Mouse (Mus musculus) neural tube, embryonic 15.5 days (tissue): ENCODE data around the gene Rbm14. TPM values are rescaled to one million over a fixed set of nuclear protein-coding genes. Genes with fewer than 3 reads are reported as not detected.
"Not testable (repeated sequence)": the region's sequence is repeated elsewhere in the genome, so short reads cannot be mapped to it uniquely, and the experiment has no call there.

Source experiments
- ATAC-seq: fragments of 200-750 bp; cut with Nextera tagmentation; 2 replicates; pipeline ENCODE4 v1.8.0; 2017; ENCODE audit warnings: mild to moderate bottlenecking, moderate TSS enrichment, moderate library complexity; ENCODE audit not compliant: low FRiP score
- H3K27ac ChIP-seq: fragments of 300-500 bp; sonication (generic); replicated peaks from 2 replicates; pipeline ENCODE4 v1.5.1; 2015; ENCODE audit warnings: mild to moderate bottlenecking, inconsistent platforms
- H3K27me3 ChIP-seq: fragments of 300-500 bp; sonication (generic); replicated peaks from 2 replicates; pipeline ENCODE4 v1.6.1; 2015; ENCODE audit warnings: inconsistent platforms
- H3K36me3 ChIP-seq: fragments of 300-500 bp; sonication (generic); 2 replicates; pipeline ENCODE4 v1.6.1; 2015; ENCODE audit warnings: inconsistent platforms
- H3K4me1 ChIP-seq: fragments of 300-500 bp; sonication (generic); 2 replicates; pipeline ENCODE4 v1.6.1; 2015; ENCODE audit warnings: inconsistent platforms
- H3K4me2 ChIP-seq: fragments of 300-500 bp; sonication (generic); 2 replicates; pipeline ENCODE4 v1.6.1; 2015; ENCODE audit warnings: inconsistent platforms, mild to moderate bottlenecking, moderate library complexity
- H3K4me3 ChIP-seq: fragments of 300-500 bp; sonication (generic); replicated peaks from 2 replicates; pipeline ENCODE4 v1.5.1; 2015; ENCODE audit warnings: mild to moderate bottlenecking, inconsistent platforms
- H3K9ac ChIP-seq: fragments of 300-500 bp; sonication (generic); replicated peaks from 2 replicates; pipeline ENCODE4 v1.6.1; 2015; ENCODE audit warnings: mild to moderate bottlenecking, inconsistent platforms
- H3K9me3 ChIP-seq: fragments of 300-500 bp; sonication (generic); replicated peaks from 2 replicates; pipeline ENCODE4 v1.6.1; 2016; ENCODE audit warnings: inconsistent platforms
- WGBS: fragments of 180-500 bp; shearing (Covaris S2); methylation state at CpG from one replicate; pipeline ENCODE4 v1.1.7; 2015; ENCODE audit warnings: mixed read lengths; 5-methylcytosine and 5-hydroxymethylcytosine counted together
- polyA plus RNA-seq: library from polyadenylated mRNA; unstranded; fragments of >200 nt; fragmentation: Nextera tagmentation; extraction: Ambion mirVana; gene quantifications from 2 replicates; pipeline ENCODE4 v1.2.1, GENCODE M21; 2015

Rbm14 gene
- polyA plus RNA-seq, 1 experiment from 2014 or later = 55.0 TPM

DNA sequence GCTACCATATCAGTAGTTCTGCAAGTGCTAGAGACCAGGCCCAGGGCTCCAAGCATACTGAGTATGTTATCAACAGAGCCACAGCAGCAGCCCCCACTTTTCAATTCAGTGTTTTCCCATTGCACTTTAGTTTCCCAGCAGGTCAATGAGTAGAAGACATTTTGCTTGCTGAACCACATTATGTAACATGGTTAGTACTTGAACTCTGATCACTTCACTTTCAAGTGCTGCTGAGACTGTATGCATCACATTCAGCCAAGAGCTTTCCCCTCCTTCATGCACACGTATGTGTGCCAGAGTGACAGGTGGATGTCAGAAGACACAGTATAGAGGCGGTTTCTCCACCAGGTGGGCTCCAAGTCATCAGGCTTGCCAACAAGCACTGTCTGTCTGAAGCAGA lies 28.5 kb downstream of the Rbm14 start:
- no peak overlapping the region for H3K4me3 ChIP-seq
- peaks cover 24% of the 10 kb centered on the region for H3K4me1 ChIP-seq
- no peak for ATAC-seq
- H3K9ac ChIP-seq = no peak overlapping the region
- H3K27me3 ChIP-seq = no peaks in the 10 kb centered on the region
- H3K27ac ChIP-seq = no peak overlapping the region
- WGBS = 92% methylated on average over 2 of the region's 2 CpGs
- H3K4me2 ChIP-seq = no peak overlapping the region
- H3K36me3 ChIP-seq = peaks cover 60% of the 10 kb centered on the region
- no peaks in the 10 kb centered on the region for H3K9me3 ChIP-seq

DNA sequence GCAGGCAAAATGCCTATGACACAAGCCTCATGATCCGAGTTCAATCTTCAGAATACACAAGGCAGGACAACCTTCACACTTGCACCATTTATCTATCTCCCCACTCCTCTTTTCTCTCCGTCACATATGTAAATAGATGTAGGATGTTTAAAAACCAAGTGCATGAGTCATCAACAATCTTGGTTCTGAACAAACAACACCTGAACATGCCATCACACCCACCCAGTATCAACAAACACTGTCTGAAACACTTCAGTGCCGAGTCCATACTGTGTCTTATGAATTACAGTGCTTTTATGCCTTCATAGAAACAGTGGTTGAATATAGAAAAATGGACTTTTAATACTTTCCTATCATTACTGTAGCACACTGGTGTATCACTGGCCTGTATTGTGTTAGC lies 38.6 kb downstream of the Rbm14 start:
- no peak for ATAC-seq
- WGBS = 85% methylated on average over 3 of the region's 3 CpGs

DNA sequence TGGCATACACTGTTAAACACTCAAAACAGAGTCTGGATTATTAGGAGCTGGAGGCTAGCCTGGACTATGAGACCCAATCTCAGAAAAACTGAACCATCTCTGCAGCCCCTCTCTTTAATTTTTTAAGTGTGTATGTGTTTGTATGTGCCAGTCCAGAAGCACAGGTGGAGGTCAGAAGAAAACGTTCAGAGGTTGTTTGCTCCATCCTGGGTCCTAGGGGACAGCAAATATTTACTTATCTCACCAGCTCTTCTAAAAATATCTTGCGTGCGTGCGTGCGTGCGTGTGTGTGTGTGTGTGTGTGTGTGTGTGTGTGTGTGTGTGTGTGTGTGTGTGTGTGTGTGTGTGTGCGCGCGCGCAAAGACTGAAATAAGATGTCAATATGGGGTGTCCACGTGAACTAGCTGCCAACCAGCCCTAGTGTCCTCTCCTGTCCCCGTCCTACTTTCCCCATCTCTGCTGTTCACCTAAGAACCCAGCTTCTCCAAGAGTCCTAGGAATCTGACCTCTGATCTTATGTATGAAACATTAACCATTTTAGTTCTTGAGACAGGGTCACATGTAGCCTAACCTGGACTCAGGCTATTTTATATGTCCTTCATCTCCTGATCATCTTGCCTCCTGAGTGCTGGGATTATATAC lies 43.8 kb downstream of the Rbm14 start:
- Histone ChIP-seq H3K4me1 (peaks cover 18% of the 10 kb centered on the region), H3K36me3 (peaks cover 68% of the 10 kb centered on the region), H3K27ac (no peak overlapping the region), H3K9ac (no peak overlapping the region), H3K27me3 (no peaks in the 10 kb centered on the region), H3K4me2 (no peak overlapping the region), H3K9me3 (no peaks in the 10 kb centered on the region), H3K4me3 (no peak overlapping the region)
- WGBS = 83% methylated on average over 10 of the region's 12 CpGs
- no peak for ATAC-seq

More for the DNA sequence above, 38.6 kb downstream of the Rbm14 start:
- no peak overlapping the region for H3K9ac ChIP-seq
- H3K27ac ChIP-seq = no peak overlapping the region
- H3K4me1 ChIP-seq = no peaks in the 10 kb centered on the region
- peaks cover 66% of the 10 kb centered on the region for H3K36me3 ChIP-seq
- no peaks in the 10 kb centered on the region for H3K27me3 ChIP-seq
- no peak overlapping the region for H3K4me2 ChIP-seq
- H3K4me3 ChIP-seq = no peak overlapping the region
- H3K9me3 ChIP-seq = no peaks in the 10 kb centered on the region

DNA sequence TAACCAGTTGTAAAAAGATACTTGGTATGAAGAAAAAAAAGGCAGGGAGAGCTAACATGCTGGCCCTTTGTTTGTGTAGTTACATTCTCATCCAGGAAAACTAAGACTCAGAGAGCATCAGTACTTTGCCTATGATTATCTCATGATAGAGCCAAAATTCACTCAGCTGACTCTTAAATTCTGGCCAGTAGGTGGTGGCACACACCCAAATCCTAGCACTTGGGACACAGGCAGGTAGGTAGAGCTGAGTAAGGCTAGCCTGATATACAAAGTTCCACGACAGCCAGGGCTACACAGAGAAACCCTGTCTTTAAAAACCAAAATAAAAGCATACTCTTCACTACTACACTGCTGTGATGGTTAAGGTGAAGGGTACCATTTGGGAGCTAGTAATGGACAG lies 48.6 kb downstream of the Rbm14 start:
- no peaks in the 10 kb centered on the region for H3K9me3 ChIP-seq
- WGBS = 70% methylated on average over 1 of the region's 1 CpGs
- H3K4me1 ChIP-seq = peaks cover 55% of the 10 kb centered on the region
- H3K4me2 ChIP-seq = no peak overlapping the region
- H3K27ac ChIP-seq = no peak overlapping the region
- peaks cover 38% of the 10 kb centered on the region for H3K36me3 ChIP-seq
- no peak for ATAC-seq
- no peak overlapping the region for H3K4me3 ChIP-seq
- no peaks in the 10 kb centered on the region for H3K27me3 ChIP-seq
- no peak overlapping the region for H3K9ac ChIP-seq

DNA sequence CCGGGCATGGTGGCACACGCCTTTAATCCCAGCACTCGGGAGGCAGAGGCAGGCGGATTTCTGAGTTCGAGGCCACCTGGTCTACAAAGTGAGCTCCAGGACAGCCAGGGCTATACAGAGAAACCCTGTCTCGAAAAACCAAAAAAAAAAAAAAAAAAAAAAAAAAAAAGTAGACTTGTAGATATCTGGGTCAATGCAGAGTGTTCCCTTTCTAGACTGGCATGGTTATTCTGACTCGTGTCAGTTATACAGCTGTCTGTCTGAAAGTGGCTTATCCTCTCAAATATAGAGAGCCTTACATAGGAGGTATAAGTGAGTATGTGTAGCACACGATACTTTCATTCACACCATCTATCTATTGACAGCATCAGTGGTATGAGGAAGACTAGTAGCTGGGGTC lies 50.9 kb downstream of the Rbm14 start:
- H3K27me3 ChIP-seq, H3K9me3 ChIP-seq, H3K4me3 ChIP-seq, ATAC-seq, H3K9ac ChIP-seq, H3K27ac ChIP-seq: not testable (repeated sequence)
- Histone ChIP-seq H3K4me1 (peaks cover 62% of the 10 kb centered on the region), H3K36me3 (peaks cover 28% of the 10 kb centered on the region), H3K4me2 (peak overlapping the region; percentile 13; the same call in 1 of the 2 replicates)
- WGBS = 91% methylated on average over 8 of the region's 8 CpGs

DNA sequence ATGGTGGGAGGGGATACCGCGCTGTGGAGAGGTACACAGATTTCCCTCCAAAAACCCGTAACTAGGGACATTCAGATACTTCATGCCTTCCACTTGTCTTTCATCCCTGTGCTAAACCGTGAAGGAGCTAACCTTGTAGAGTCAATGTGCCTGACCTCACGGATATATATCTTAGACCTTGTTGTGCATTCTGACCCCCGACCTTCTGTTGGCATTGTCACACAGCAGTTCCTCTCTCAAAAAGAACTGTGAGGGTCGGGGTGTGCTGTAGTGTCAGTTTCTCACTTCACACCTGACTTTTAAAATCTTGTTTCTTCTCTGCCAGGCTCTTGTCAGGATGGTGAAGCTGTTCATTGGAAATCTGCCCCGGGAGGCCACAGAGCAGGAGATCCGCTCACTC lies 54.5 kb downstream of the Rbm14 start:
- ATAC-seq = no peak
- peak overlapping the region; percentile 74 for H3K4me2 ChIP-seq
- 1% methylated on average over 9 of the region's 9 CpGs for WGBS
- peaks cover 15% of the 10 kb centered on the region for H3K36me3 ChIP-seq
- peak overlapping the region; percentile 86 for H3K9ac ChIP-seq
- H3K9me3 ChIP-seq = no peaks in the 10 kb centered on the region
- peak overlapping the region; percentile 79 for H3K4me3 ChIP-seq
- H3K4me1 ChIP-seq = peaks cover 43% of the 10 kb centered on the region
- H3K27ac ChIP-seq = peak overlapping the region; percentile 98
- H3K27me3 ChIP-seq = no peaks in the 10 kb centered on the region

DNA sequence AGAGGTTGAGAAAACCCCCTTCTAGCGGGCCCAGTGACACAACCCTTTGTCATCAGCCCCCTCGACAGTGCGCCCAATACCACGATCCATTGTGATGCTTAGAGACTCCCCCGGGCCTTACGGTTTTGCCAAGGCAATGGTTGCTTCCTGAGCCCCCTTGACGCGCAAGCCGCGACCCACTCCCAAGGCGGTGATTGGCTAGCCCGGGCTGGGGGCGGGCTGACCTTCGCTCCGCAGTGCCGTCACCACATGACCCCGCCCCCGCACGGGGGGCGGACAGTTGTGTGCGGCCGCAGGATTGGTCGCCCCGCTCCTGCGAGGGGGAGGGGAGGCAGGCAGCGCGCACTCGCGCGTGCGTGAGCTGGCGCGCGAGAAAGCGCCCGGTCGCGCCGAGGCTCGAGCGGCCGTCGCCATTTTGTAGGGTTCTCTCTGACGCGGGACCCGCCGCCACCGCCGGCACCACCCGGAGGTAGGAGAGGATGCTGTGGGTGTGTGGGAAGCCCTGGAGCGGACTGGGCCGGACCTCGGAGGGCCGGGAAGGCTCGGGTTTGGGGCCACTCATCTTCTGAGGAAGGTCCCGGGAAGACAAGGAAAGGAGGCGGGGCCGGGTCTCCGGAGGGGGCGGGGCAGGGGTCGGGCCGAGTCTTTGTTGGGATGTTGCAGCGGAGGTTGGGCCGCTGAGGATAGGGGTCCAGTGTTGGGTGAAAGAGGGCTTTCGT lies 55.1 kb downstream of the Rbm14 start, which contains the start of gene Rbm4b:
Gene Rbm4b, plus strand, starts transcription at position 305 of the 719 bp plus-strand sequence.
- Histone ChIP-seq H3K36me3 (peaks cover 18% of the 10 kb centered on the region), H3K4me3 (peak within 1 kb of the TSS; percentile 79)
- WGBS = under 1% methylated on average over 64 of the region's 65 CpGs

DNA sequence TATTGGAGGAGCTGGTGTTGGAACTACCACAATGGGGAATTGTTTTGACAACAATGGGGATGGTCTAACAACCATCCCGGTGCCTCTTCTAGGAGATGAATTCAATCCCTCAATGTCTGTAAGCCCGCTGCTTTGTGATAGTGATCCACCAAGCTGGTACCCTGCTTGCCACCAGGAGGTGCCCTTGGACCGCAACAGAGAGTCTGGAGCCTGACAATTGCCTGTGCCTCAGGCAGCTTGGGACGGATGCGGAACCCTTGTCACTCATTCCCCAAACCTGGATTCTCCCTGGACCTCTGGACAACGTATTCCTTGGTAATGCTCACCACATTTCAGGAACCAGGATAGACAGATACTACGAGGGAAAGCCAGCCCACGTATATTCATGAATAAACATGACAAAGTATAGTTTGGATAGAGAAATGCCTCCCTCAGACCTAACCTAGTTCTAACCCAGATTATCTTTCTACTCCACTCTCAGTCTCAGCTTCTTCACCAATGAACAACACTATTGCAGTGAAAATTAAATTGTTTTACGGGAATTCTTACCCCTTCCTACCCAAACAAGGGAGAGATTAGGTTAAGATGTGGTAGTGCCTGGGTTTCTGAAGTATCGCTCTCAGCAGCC lies 55.8 kb downstream of the Rbm14 start:
- ATAC-seq = peak; percentile 83
- Histone ChIP-seq H3K4me3 (peak overlapping the region; percentile 79), H3K9ac (peak overlapping the region; percentile 54), H3K27me3 (no peaks in the 10 kb centered on the region), H3K4me1 (peaks cover 35% of the 10 kb centered on the region), H3K9me3 (no peaks in the 10 kb centered on the region), H3K36me3 (peaks cover 25% of the 10 kb centered on the region), H3K27ac (peak overlapping the region; percentile 98), H3K4me2 (peak overlapping the region; percentile 74)
- 0% methylated on average over 10 of the region's 10 CpGs for WGBS

More for the DNA sequence above, 55.1 kb downstream of the Rbm14 start, which contains the start of gene Rbm4b:
- H3K9me3 ChIP-seq = no peaks in the 10 kb centered on the region
- H3K4me1 ChIP-seq = peaks cover 42% of the 10 kb centered on the region
- peak; percentile 97 for ATAC-seq
- H3K9ac ChIP-seq = peak within 1 kb of the TSS; percentile 86
- peak within 1 kb of the TSS; percentile 98 for H3K27ac ChIP-seq
- peak within 1 kb of the TSS; percentile 85 for H3K4me2 ChIP-seq
- H3K27me3 ChIP-seq = no peaks in the 10 kb centered on the region

Other genes with a start within 250 kb of the Rbm14 start
- gene Lrfn4, start 196.0 kb downstream of the Rbm14 start, polyA plus RNA-seq = 10.5 and 12.5 TPM in 2 replicates
- gene Rce1, start 186.0 kb downstream of the Rbm14 start, polyA plus RNA-seq = 49.1 and 49.8 TPM in 2 replicates
- gene Gm960, start 113.0 kb downstream of the Rbm14 start, polyA plus RNA-seq = 7.2 and 7.7 TPM in 2 replicates
- gene Sptbn2, start 100.5 kb downstream of the Rbm14 start, polyA plus RNA-seq = 19.0 and 25.6 TPM in 2 replicates
- 119 and 132 TPM in 2 replicates for gene Rbm4b, start 55.1 kb downstream of the Rbm14 start, polyA plus RNA-seq
- 67.2 and 76.2 TPM in 2 replicates for gene Rbm4, start 17.7 kb downstream of the Rbm14 start, polyA plus RNA-seq
- 14.8 and 20.1 TPM in 2 replicates for gene Gm21992, start within 50 bp of the Rbm14 start, polyA plus RNA-seq
- gene Ccs, start 27.7 kb upstream of the Rbm14 start, polyA plus RNA-seq = 42.4 and 47.9 TPM in 2 replicates
- 0.37 and 0.52 TPM in 2 replicates for gene Ccdc87, start 27.7 kb upstream of the Rbm14 start, polyA plus RNA-seq
- gene Ctsf, start 43.5 kb upstream of the Rbm14 start, polyA plus RNA-seq = 74.5 and 86.5 TPM in 2 replicates
- 2.9 and 11.3 TPM in 2 replicates for gene Actn3, start 66.3 kb upstream of the Rbm14 start, polyA plus RNA-seq
- gene Zdhhc24, start 67.0 kb upstream of the Rbm14 start, polyA plus RNA-seq = 19.7 and 20.5 TPM in 2 replicates
- 5.8 and 8.4 TPM in 2 replicates for gene Bbs1, start 95.0 kb upstream of the Rbm14 start, polyA plus RNA-seq
- gene Dpp3, start 116.7 kb upstream of the Rbm14 start, polyA plus RNA-seq = 104 TPM in 2 replicates
- gene Peli3, start 131.5 kb upstream of the Rbm14 start, polyA plus RNA-seq = 12.0 and 13.2 TPM in 2 replicates
- gene Mrpl11, start 150.5 kb upstream of the Rbm14 start, polyA plus RNA-seq = 97.3 and 105 TPM in 2 replicates
- gene Npas4, start 178.7 kb upstream of the Rbm14 start, polyA plus RNA-seq = 0.36 and 0.42 TPM in 2 replicates
- 12.8 and 14.0 TPM in 2 replicates for gene Slc29a2, start 212.2 kb upstream of the Rbm14 start, polyA plus RNA-seq
- 103 and 113 TPM in 2 replicates for gene B4gat1, start 227.2 kb upstream of the Rbm14 start, polyA plus RNA-seq
- gene AC124502.3, start 227.3 kb upstream of the Rbm14 start, polyA plus RNA-seq = 4.1 and 4.2 TPM in 2 replicates
- gene Brms1, start 229.7 kb upstream of the Rbm14 start, polyA plus RNA-seq = 21.6 and 32.6 TPM in 2 replicates
- gene Rin1, start 238.8 kb upstream of the Rbm14 start, polyA plus RNA-seq = 0.89 and 1.0 TPM in 2 replicates